Mouse (Mus musculus) kidney, embryonic 15.5 days (tissue): Measurements from ENCODE around the gene Lcn2. TPM values are rescaled to one million over a fixed set of nuclear protein-coding genes. Genes with fewer than 3 reads are reported as not detected.
A peak's percentile ranks its signal among the peaks of the same experiment; 100 is the strongest.

Source experiments
- ATAC-seq: fragments of 200-750 bp; cut with Nextera tagmentation; replicated peaks from 2 replicates; pipeline ENCODE4 v1.8.0; 2017; ENCODE audit warnings: moderate TSS enrichment; ENCODE audit not compliant: low FRiP score
- H3K27ac ChIP-seq: fragments of 300-500 bp; sonication (generic); 2 replicates; pipeline ENCODE4 v1.5.1; 2015; ENCODE audit warnings: mild to moderate bottlenecking, inconsistent platforms
- H3K27me3 ChIP-seq: fragments of 300-500 bp; sonication (generic); 2 replicates; pipeline ENCODE4 v1.6.1; 2015; ENCODE audit warnings: inconsistent platforms
- H3K36me3 ChIP-seq: fragments of 300-500 bp; sonication (generic); 2 replicates; pipeline ENCODE4 v1.6.1; 2015; ENCODE audit warnings: inconsistent platforms
- H3K4me1 ChIP-seq: fragments of 300-500 bp; sonication (generic); 2 replicates; pipeline ENCODE4 v1.6.1; 2015; ENCODE audit warnings: inconsistent platforms
- H3K4me2 ChIP-seq: fragments of 300-500 bp; sonication (generic); 2 replicates; pipeline ENCODE4 v1.6.1; 2015; ENCODE audit warnings: moderate library complexity, mild to moderate bottlenecking, inconsistent platforms
- H3K4me3 ChIP-seq: fragments of 300-500 bp; sonication (generic); replicated peaks from 2 replicates; pipeline ENCODE4 v1.5.1; 2015; ENCODE audit warnings: mild to moderate bottlenecking, inconsistent platforms
- H3K9ac ChIP-seq: fragments of 300-500 bp; sonication (generic); 2 replicates; pipeline ENCODE4 v1.6.1; 2015; ENCODE audit warnings: mild to moderate bottlenecking, inconsistent platforms
- H3K9me3 ChIP-seq: fragments of 300-500 bp; sonication (generic); replicated peaks from 2 replicates; pipeline ENCODE4 v1.6.1; 2016; ENCODE audit warnings: inconsistent platforms
- WGBS: fragments of 180-500 bp; shearing (Covaris S2); methylation state at CpG from one replicate; pipeline ENCODE4 v1.1.7; 2015; ENCODE audit warnings: mixed read lengths; 5-methylcytosine and 5-hydroxymethylcytosine counted together
- polyA plus RNA-seq: library from polyadenylated mRNA; unstranded; fragments of >200 nt; fragmentation: Nextera tagmentation; extraction: Ambion mirVana; gene quantifications from 2 replicates; pipeline ENCODE4 v1.2.1, GENCODE M21; 2015

Gene Lcn2
- polyA plus RNA-seq, 1 experiment from 2014 or later, result 9.1 TPM

DNA sequence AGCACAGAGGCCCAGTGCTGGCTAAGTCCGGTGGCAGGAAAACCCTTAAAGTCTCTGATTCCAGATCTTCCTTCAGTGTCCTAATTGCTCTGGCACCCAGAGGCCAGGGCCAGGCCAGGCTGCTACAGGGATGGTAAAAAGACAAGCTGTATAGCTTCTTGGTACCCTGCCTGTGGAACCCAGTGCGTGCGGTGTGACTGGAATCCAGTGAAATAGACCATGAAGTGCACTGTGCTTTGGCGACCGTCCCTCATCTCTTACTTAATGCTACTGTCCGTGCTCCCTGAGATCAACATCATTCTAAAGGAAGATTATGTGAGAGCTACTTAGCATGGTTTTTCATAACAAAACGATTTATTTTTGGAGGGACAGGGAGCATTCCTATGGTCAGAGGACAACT is 23.4 kb upstream of the Lcn2 start:
- Histone ChIP-seq H3K4me3 (no peak overlapping the region), H3K27me3 (no peaks in the 10 kb centered on the region), H3K9ac (no peak overlapping the region), H3K4me1 (peaks cover 11% of the 10 kb centered on the region), H3K4me2 (no peak overlapping the region), H3K9me3 (no peaks in the 10 kb centered on the region), H3K36me3 (peaks cover 27% of the 10 kb centered on the region), H3K27ac (no peak overlapping the region)
- ATAC-seq, result no peak
- 74% methylated on average over 7 of the region's 7 CpGs for WGBS

DNA sequence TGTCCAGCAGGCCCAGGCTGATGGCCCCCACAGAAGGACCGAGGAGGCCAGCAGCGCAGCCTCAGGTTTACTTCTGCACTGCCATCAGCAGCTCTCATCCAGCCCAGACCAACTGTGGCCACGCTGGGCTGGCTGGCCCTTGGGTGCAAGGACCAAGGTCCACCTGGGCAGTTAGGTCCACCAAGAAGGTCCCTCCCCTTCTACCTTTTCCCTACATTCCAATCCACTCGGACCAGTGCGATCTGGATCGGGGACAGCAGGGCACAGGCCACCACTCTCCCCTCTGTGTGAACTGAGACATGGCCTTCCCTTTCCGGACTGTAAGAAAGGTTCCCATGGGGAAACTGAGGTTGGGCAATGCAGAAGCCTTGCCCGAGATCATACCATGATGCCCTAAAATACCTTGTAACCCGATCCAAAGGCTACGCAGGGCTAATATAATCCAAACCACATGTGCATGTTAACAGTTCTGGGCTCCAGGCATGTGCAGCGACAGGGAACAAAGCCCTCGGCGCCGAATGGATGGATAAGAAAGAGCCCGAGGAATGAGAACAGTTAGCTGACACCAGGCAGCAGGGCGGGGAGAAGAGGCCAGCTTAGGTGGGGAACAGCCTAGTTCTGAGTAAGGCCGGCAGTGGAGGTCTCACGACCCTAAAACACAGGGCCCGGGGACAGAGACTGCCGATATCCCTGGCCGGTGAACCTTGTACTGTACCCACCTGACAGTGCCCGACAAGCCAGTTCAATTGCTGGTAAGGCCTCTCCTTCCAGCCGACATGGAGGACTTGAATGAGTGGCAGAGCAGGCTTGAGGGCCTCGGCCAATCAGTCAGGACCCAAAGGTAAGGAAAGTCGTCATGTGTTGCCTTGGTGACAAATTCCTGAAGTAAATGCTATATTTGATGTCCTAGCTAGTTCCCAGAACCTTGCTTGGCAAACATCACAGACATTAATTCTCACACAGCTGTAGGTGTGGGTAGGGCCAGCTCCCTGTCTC is 20.7 kb upstream of the Lcn2 start:
- WGBS, result 47% methylated on average over 25 of the region's 25 CpGs
- H3K4me1 ChIP-seq, result peaks cover 9% of the 10 kb centered on the region
- peaks cover under 1% of the 10 kb centered on the region; the same call in 1 of the 2 replicates for H3K36me3 ChIP-seq
- H3K9me3 ChIP-seq, result no peaks in the 10 kb centered on the region
- no peak overlapping the region for H3K4me3 ChIP-seq
- no peak overlapping the region for H3K9ac ChIP-seq
- H3K4me2 ChIP-seq, result no peak overlapping the region
- peak overlapping the region; percentile 79 for H3K27ac ChIP-seq
- peak; percentile 80 for ATAC-seq
- H3K27me3 ChIP-seq, result no peaks in the 10 kb centered on the region

DNA sequence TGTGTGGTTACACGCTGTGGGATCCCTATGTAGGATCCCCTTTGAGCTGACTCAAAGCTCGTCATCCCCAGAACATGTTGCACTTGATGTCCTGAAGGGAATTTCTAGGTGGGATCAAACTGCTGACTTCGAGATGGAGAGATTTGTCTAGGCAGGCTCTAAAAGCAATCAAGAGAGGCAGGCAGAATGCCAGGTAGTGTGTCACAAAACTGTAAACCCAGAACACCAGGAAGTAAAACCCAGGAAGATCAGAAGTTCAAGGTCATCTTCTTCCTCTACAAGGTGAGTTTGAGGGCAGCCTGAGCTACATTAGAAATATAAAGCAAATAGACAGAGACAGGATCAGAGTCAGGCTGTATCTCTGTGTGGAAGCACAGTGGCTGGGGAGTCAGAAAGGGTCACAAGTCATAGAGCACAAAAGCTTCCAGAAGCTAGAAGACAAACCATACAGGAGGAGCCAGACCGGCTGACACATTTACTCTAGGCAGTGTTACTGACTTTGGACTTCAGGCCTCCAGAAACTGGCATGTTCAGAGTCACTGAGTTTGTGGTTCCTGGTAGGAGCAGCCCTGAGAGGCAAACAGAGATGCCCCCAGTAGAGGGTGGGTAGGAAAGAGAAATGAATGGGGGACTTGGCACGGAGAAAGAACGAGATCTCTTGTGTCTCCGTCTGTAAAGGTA is 19.2 kb upstream of the Lcn2 start:
- no peaks in the 10 kb centered on the region for H3K27me3 ChIP-seq
- no peak overlapping the region for H3K4me3 ChIP-seq
- no peak overlapping the region for H3K4me2 ChIP-seq
- 81% methylated on average over 7 of the region's 7 CpGs for WGBS
- H3K27ac ChIP-seq, result 0 out of 2 replicates have a peak overlapping the region, but pooled peaks have one; percentile 28
- peaks cover 9% of the 10 kb centered on the region for H3K4me1 ChIP-seq
- H3K9me3 ChIP-seq, result no peaks in the 10 kb centered on the region
- H3K9ac ChIP-seq, result no peak overlapping the region
- H3K36me3 ChIP-seq, result peaks cover 10% of the 10 kb centered on the region
- no peak for ATAC-seq

DNA sequence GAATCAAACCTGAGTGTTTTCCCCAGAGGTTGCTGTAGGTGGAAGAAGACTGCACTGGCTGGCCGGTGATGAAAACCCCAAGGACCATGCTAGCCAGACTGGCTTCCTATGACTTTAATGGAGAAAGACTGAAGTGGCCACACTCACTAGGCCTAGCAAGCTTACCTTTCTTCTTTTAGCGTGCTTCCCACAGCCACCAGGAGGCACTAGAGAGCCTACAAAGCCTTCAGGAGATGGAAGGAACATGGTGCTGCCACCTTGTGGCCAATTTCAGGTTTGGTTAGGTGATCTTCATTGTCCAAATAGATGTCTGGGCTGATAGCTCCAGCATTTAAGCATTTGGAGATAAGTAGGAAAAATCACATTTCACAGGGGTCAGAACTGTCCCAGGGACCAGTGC is 16.6 kb upstream of the Lcn2 start:
- H3K4me3 ChIP-seq, result no peak overlapping the region
- no peak overlapping the region for H3K4me2 ChIP-seq
- H3K4me1 ChIP-seq, result peaks cover 9% of the 10 kb centered on the region
- no peak for ATAC-seq
- H3K9me3 ChIP-seq, result no peaks in the 10 kb centered on the region
- no peak overlapping the region for H3K9ac ChIP-seq
- peaks cover 35% of the 10 kb centered on the region for H3K36me3 ChIP-seq
- H3K27me3 ChIP-seq, result no peaks in the 10 kb centered on the region
- 14% methylated on average over 2 of the region's 2 CpGs for WGBS
- H3K27ac ChIP-seq, result no peak overlapping the region

DNA sequence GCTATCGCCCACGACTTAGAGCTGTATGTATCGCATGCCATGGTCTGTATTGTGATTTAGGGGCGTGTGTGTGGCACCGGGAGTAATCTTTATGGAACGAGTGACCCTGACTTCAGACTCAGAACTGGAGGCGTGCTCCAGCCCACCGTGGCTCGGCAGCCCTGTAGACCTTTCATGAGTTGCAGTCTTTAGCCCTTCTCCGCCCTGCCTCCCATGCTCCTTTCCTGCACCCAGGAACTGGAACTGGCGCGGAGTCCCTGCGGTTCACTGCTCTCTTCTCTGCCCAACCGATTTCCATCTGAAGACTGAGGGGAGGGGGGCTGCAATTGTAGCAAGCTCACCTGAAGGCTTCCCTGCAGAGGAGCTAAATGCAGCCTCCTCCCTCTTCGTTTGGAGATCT is 8.6 kb upstream of the Lcn2 start:
- H3K4me2 ChIP-seq, result peak overlapping the region; percentile 92
- peak overlapping the region; percentile 81 for H3K9ac ChIP-seq
- H3K4me3 ChIP-seq, result peak overlapping the region; percentile 96
- H3K27me3 ChIP-seq, result no peaks in the 10 kb centered on the region
- 0% methylated on average over 15 of the region's 15 CpGs for WGBS
- peaks cover 22% of the 10 kb centered on the region for H3K36me3 ChIP-seq
- no peak for ATAC-seq
- peaks cover 25% of the 10 kb centered on the region for H3K4me1 ChIP-seq
- no peaks in the 10 kb centered on the region for H3K9me3 ChIP-seq
- peak overlapping the region; percentile 96 for H3K27ac ChIP-seq

DNA sequence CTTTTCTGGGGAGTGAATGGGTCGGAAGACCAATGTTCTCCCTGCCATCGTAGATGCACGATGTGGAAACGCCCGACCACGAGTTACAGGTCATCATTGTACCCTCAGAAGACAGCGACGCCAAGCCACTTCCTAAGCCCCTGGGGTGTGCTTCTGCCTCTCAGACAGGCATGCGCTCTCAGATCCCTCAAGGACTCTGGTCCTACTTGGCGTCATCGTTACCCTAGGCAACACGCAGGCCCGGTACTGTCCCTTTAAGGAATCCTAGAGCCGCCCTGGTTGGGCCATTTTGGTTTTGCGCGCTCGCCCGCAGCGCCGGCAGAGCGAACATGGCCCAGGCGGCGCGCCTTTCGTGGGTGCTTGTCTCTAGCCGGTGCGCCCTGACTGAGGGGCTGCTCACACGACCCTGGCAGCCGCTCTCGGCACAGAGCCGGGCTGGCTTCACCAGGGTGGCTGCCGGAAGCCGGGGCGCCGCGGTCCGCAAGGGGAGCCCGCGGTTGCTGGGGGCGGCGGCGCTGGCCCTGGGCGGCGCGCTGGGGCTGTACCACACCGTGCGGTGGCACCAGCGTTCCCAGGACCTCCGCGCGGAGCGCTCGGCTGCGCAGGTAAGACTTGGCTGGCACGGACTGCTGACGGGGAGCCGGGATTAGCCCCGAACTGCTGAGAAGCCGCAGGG is 8.0 kb upstream of the Lcn2 start:
- peak; percentile 94 for ATAC-seq
- Histone ChIP-seq H3K27ac (peak overlapping the region; percentile 96), H3K4me2 (peak overlapping the region; percentile 92), H3K27me3 (no peaks in the 10 kb centered on the region), H3K36me3 (peaks cover 18% of the 10 kb centered on the region), H3K9me3 (no peaks in the 10 kb centered on the region), H3K9ac (peak overlapping the region; percentile 81), H3K4me3 (peak overlapping the region; percentile 96), H3K4me1 (peaks cover 25% of the 10 kb centered on the region)
- WGBS, result under 1% methylated on average over 58 of the region's 59 CpGs

DNA sequence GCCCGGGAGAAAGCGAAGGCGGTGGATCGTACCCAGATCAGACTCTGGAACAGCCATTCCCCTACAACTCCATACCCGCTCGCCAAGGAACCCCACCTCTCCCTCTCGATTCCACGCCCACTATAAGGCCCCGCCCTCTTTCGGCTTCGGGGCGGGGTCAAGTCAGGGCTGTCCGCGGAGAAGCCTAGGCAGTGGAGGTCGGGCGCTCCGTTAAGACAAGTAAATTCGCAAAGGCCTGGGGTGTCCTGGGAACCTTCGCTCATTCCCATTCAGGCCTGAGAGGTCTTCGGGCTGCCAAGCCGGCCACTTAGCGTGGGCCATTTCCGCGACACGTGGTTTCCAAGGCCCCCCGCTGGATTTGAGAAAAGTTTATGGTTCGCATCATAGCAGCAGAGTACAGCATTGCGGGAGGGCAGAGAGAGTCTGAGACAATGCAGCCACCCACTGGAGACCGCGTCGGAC is 7.5 kb upstream of the Lcn2 start, which contains the start of gene Ptges2:
Gene Ptges2 (plus strand): TSS at position 413 of the 462 bp plus-strand sequence.
- Histone ChIP-seq H3K4me1 (peaks cover 28% of the 10 kb centered on the region), H3K27ac (peak within 1 kb of the TSS; percentile 96), H3K27me3 (no peaks in the 10 kb centered on the region), H3K9me3 (no peaks in the 10 kb centered on the region), H3K36me3 (peaks cover 12% of the 10 kb centered on the region), H3K4me2 (peak within 1 kb of the TSS; percentile 92), H3K9ac (peak within 1 kb of the TSS; percentile 81), H3K4me3 (peak within 1 kb of the TSS; percentile 96)
- WGBS, result under 1% methylated on average over 31 of the region's 31 CpGs
- peak; percentile 93 for ATAC-seq

DNA sequence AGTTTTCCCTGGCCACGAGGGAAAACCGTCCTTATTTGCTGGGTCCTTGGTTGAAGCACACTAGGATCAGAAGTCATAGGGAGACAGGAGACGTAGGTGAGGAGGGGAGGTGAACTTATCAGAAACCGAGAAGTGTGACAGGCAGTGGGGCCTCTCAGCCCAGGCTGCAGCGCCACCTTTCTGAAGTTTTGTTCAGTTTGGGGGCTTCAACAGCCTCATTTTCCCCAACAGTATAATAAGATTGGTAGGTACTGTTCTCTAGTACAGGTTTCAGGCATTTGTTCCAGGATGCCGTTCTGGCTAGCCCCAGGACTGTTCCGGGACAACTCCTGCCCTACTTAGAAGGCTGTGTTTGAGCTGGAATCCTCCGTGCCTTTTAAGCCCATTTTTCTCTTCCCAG is 6.9 kb upstream of the Lcn2 start:
- Histone ChIP-seq H3K27me3 (no peaks in the 10 kb centered on the region), H3K36me3 (peaks cover 7% of the 10 kb centered on the region), H3K9ac (peak overlapping the region; percentile 81), H3K4me3 (peak overlapping the region; percentile 96), H3K4me1 (peaks cover 28% of the 10 kb centered on the region), H3K9me3 (no peaks in the 10 kb centered on the region), H3K27ac (peak overlapping the region; percentile 96), H3K4me2 (peak overlapping the region; percentile 92)
- no peak for ATAC-seq
- WGBS, result 2% methylated on average over 8 of the region's 8 CpGs

DNA sequence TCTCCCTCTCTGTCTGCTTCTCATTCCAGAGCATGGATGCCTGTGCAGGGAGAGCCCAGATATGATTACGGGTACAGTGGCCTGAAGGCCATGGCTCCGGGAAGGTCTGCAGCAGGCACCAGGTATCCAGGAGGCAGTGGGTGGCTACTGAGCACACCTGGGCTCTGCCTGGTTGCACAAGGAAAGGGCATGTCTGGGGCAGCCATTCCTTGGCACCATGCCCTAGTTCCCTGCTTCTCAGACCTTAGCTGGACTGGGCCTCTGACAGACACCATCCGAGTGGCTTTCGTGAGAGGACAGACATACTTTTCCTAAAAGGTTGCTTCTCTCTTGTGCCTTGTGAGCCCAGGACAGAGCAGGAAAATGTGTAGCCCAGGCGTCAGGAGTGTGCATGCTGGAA is 4.0 kb upstream of the Lcn2 start:
- H3K9me3 ChIP-seq, result no peaks in the 10 kb centered on the region
- peak overlapping the region; percentile 33; the same call in 1 of the 2 replicates for H3K27ac ChIP-seq
- no peaks in the 10 kb centered on the region for H3K27me3 ChIP-seq
- no peak for ATAC-seq
- H3K9ac ChIP-seq, result no peak overlapping the region
- peaks cover 17% of the 10 kb centered on the region for H3K4me1 ChIP-seq
- WGBS, result 85% methylated on average over 5 of the region's 5 CpGs
- no peaks in the 10 kb centered on the region for H3K36me3 ChIP-seq
- no peak overlapping the region for H3K4me2 ChIP-seq
- H3K4me3 ChIP-seq, result no peak overlapping the region

DNA sequence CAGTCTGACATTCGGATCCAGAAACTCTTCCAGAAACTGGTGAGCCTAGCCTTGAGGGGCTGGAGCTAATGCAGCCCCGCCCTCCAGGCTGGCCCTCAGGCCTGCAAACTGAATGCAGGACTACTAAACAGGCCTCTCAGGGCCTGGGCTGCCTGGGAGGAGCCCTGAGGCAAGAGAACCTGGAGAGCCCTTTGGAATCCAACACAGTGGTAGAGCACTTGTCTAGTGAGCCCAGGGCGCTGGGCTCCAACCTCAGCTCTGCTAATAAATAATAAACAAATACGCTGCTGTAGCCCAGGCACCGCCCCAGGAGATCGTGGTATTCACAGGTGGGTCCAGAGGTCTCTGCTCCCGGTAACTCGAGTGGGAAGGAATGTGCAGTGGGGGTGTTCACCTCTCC is 2.8 kb upstream of the Lcn2 start:
- ATAC-seq, result no peak
- H3K9me3 ChIP-seq, result no peaks in the 10 kb centered on the region
- no peaks in the 10 kb centered on the region for H3K36me3 ChIP-seq
- H3K4me2 ChIP-seq, result no peak overlapping the region
- 60% methylated on average over 8 of the region's 8 CpGs for whole genome bisulfite sequencing
- no peak overlapping the region for H3K9ac ChIP-seq
- H3K27ac ChIP-seq, result no peak overlapping the region
- no peaks in the 10 kb centered on the region for H3K27me3 ChIP-seq
- no peak overlapping the region for H3K4me3 ChIP-seq
- H3K4me1 ChIP-seq, result peaks cover 13% of the 10 kb centered on the region

DNA sequence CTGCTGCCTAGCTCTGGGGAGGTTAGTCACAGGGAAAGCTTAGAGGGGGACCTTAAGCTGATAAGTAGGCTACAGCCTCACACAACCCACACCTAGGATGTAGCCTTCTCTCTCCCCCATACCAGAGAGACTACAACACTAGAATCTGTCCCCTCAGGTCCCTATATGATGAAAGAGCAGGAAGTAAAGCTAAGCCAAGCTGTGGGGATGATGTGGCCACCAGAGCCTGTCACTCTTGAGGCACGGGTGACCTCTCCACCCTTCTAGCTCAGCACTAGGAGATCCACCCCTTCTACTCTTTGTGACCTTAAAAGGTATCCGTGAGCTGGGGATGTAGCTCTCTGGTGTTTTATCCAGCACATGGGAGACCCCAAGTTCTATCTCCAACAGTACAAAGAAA is 1.1 kb upstream of the Lcn2 start:
- Histone ChIP-seq H3K36me3 (no peaks in the 10 kb centered on the region), H3K4me2 (no peak overlapping the region), H3K27ac (no peak overlapping the region), H3K4me3 (no peak overlapping the region), H3K27me3 (no peaks in the 10 kb centered on the region), H3K9me3 (no peaks in the 10 kb centered on the region), H3K9ac (no peak overlapping the region), H3K4me1 (peaks cover 7% of the 10 kb centered on the region; the same call in 1 of the 2 replicates)
- ATAC-seq, result no peak
- 70% methylated on average over 2 of the region's 2 CpGs for WGBS
